Mouse (Mus musculus): ENCODE results near the gene Med15.

GRCm38 (mm10) chr16:17721822-17722460 is 10.8 kb downstream of the Med15 start:
- no peak for TF ChIP-seq EP300 (optimal IDR thresholded peaks at IDR 0.05)
- TF ChIP-seq CTCF (IDR thresholded peaks at IDR 0.05; ENCODE audit: low read depth), result no peak

All from stomach, postnatal 0 days (tissue).